Mouse (Mus musculus) olfactory bulb, adult 2 months (tissue): Measurements from ENCODE around the gene Cyfip1. TPM values are rescaled to one million over a fixed set of nuclear protein-coding genes. Genes with fewer than 3 reads are reported as not detected.
A peak's percentile ranks its signal among the peaks of the same experiment; 100 is the strongest.

Source experiments
- H3K27ac ChIP-seq: fragments of 200-500 bp; 2 replicates; pipeline ENCODE4 v1.5.1; 2012; ENCODE audit warnings: low read depth, low read length; ENCODE audit not compliant: insufficient read depth
- H3K4me1 ChIP-seq: fragments of 200-500 bp; 2 replicates; pipeline ENCODE4 v1.6.1; 2012; ENCODE audit warnings: low read length; ENCODE audit not compliant: control insufficient read depth, insufficient read depth
- H3K4me3 ChIP-seq: fragments of 200-500 bp; 2 replicates; pipeline ENCODE4 v1.5.1; 2012; ENCODE audit warnings: mild to moderate bottlenecking, low read depth, low read length, moderate library complexity; ENCODE audit not compliant: insufficient read depth
- CTCF ChIP-seq: fragments of 200-500 bp; IDR thresholded peaks from 2 replicates; pipeline ENCODE4 v1.5.1; 2012; ENCODE audit warnings: low read depth, mild to moderate bottlenecking, low read length, moderate library complexity; ENCODE audit not compliant: insufficient read depth
- POLR2A ChIP-seq: fragments of 200-500 bp; IDR thresholded peaks from 2 replicates; pipeline ENCODE4 v1.6.1; 2012; ENCODE audit warnings: mild to moderate bottlenecking, low read depth, low read length, moderate library complexity; ENCODE audit not compliant: insufficient read depth
- WGBS: fragments of 180-500 bp; shearing (Covaris S2); methylation state at CpG from one replicate; pipeline ENCODE4 v1.1.7; 2018; 5-methylcytosine and 5-hydroxymethylcytosine counted together
- polyA plus RNA-seq: library from polyadenylated mRNA; stranded (reverse); fragments of >200 nt; gene quantifications from 2 replicates; pipeline ENCODE4 v1.2.4, GENCODE M21; 2012; ENCODE audit warnings: low replicate concordance; ENCODE audit not compliant: missing spikeins, insufficient read depth, insufficient read length

Gene Cyfip1
- polyA plus RNA-seq: 665 TPM in 1 of 2 replicates, not detected in the other

GRCm38 (mm10) chr7:55841445-55841844 is at the start of gene Cyfip1:
TSS of gene Cyfip1 (plus strand) at chr7:55841745.
- Histone ChIP-seq H3K4me1 (peaks cover 2% of the 10 kb centered on the region), H3K4me3 (peak within 1 kb of the TSS; percentile 91), H3K27ac (peak within 1 kb of the TSS; percentile 88)
- TF ChIP-seq CTCF: no peak
- TF ChIP-seq POLR2A: no peak
- WGBS: 55% methylated on average over 7 of the region's 7 CpGs

- H3K4me1 ChIP-seq: peaks cover 4% of the 10 kb centered on the region
- 71% methylated on average over 3 of the region's 3 CpGs for WGBS
- no peak for TF ChIP-seq POLR2A
- no peak for TF ChIP-seq CTCF
- H3K4me3 ChIP-seq: no peak overlapping the region
- no peak overlapping the region for H3K27ac ChIP-seq
Measured at GRCm38 (mm10) chr7:55792280-55792679, 49.3 kb upstream of the Cyfip1 start.

- Histone ChIP-seq H3K4me3 (peak overlapping the region; percentile 92), H3K4me1 (peaks cover 4% of the 10 kb centered on the region), H3K27ac (no peak overlapping the region)
- no peak for TF ChIP-seq POLR2A
- no peak for TF ChIP-seq CTCF
- WGBS: 27% methylated on average over 13 of the region's 13 CpGs
Measured at GRCm38 (mm10) chr7:55793236-55793951, 48.2 kb upstream of the Cyfip1 start.

DNA sequence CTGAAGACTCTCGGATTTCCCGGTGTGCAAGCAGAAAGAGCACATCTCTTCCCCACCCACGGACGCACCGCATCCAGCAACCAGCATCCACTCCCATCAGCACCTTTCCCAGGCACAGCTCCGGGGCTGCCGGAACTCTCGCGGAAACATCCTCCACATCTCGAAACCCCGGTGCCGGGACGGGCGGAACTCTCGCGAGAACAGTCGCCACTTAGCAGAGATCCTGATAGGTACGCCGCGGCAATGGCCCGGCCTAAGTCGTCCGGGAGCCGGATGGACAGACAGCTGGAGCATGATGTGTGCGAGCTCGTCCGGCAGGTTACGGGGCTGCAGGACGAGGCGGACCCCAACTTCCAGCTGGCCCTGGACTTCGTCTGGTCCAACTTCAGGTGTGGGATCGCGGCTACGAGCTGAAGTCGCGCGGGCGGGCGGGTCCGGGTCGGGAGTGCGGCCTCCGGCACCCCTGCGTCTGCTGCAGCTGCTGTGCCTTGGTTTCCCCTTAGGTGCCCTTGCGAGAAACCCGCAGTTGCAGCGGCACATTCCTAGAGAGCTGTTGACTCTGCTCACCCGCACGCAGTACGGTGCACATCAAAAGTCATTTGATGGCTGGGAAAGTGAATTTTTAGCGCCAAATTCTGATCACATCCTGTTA is 47.5 kb upstream of the Cyfip1 start, which contains the start of gene Tubgcp5:
TSS of gene Tubgcp5 (plus strand) at position 203 of the 652 bp plus-strand sequence.
- Histone ChIP-seq H3K4me3 (peak within 1 kb of the TSS; percentile 92), H3K4me1 (peaks cover 4% of the 10 kb centered on the region), H3K27ac (peak within 1 kb of the TSS; percentile 16; the same call in 1 of the 2 replicates)
- TF ChIP-seq POLR2A (peak; percentile 86), CTCF (no peak)
- WGBS: under 1% methylated on average over 51 of the region's 51 CpGs

- 86% methylated on average over 3 of the region's 3 CpGs for WGBS
- TF ChIP-seq CTCF (no peak), POLR2A (no peak)
- no peak overlapping the region for H3K4me3 ChIP-seq
- H3K27ac ChIP-seq: no peak overlapping the region
- H3K4me1 ChIP-seq: peaks cover 2% of the 10 kb centered on the region
Measured at GRCm38 (mm10) chr7:55799981-55800380, 41.6 kb upstream of the Cyfip1 start.

- Histone ChIP-seq H3K4me1 (no peaks in the 10 kb centered on the region), H3K4me3 (no peak overlapping the region), H3K27ac (no peak overlapping the region)
- TF ChIP-seq CTCF: no peak
- TF ChIP-seq POLR2A: no peak
- 92% methylated on average over 2 of the region's 2 CpGs for WGBS
Measured at GRCm38 (mm10) chr7:55809967-55810366, 31.6 kb upstream of the Cyfip1 start.

DNA sequence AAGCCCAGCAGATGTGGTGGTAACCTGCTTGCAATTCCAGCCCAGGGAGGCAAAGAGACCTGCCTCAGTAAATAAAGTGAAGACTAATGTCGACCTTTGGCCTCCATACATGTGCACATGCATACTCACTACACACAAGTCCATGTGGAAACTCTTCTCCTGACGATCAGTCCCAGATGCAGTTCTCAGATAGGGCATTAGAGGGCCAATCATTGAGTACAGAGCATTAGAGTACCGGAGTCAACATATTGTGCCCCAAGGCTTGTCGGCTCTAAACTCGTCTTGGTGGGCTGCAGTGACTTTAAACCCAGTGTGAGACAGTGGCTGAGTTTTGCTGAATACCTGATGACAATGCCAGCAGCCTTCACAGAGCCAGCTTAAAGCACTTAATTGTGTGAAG is 17.1 kb upstream of the Cyfip1 start:
- no peak overlapping the region for H3K4me3 ChIP-seq
- H3K4me1 ChIP-seq: peaks cover 4% of the 10 kb centered on the region
- no peak overlapping the region; the same call in 1 of the 2 replicates for H3K27ac ChIP-seq
- WGBS: 68% methylated on average over 5 of the region's 5 CpGs
- TF ChIP-seq POLR2A: no peak

- TF ChIP-seq POLR2A: no peak
- no peak for TF ChIP-seq CTCF
- WGBS: 62% methylated on average over 9 of the region's 9 CpGs
- Histone ChIP-seq H3K4me1 (peaks cover 4% of the 10 kb centered on the region), H3K27ac (peak overlapping the region; percentile 42), H3K4me3 (no peak overlapping the region)
Measured at GRCm38 (mm10) chr7:55827551-55827950, 14.0 kb upstream of the Cyfip1 start.

- TF ChIP-seq CTCF (no peak), POLR2A (no peak)
- 92% methylated on average over 4 of the region's 4 CpGs for WGBS
- H3K27ac ChIP-seq: no peak overlapping the region
- H3K4me3 ChIP-seq: no peak overlapping the region
- H3K4me1 ChIP-seq: no peaks in the 10 kb centered on the region
Measured at GRCm38 (mm10) chr7:55836877-55837276, 4.7 kb upstream of the Cyfip1 start.
